Mouse (Mus musculus) adrenal gland, postnatal 36 days (tissue): ENCODE measurements around the gene Gm11037. TPM values are rescaled to one million over a fixed set of nuclear protein-coding genes. Genes with fewer than 3 reads are reported as not detected.
"Not testable (repeated sequence)": the region's sequence is repeated elsewhere in the genome, so short reads cannot be mapped to it uniquely, and the experiment has no call there.

Experiments used
- DNase-seq, 2 experiments: peaks; one replicate each; pipeline ENCODE4 v3.0.0; 2021; ENCODE audit warnings: mixed read lengths in 1 of 2
- long read RNA-seq, 2 experiments: library from polyadenylated mRNA; stranded (forward); transcript quantifications; one replicate each; pipeline ENCODE4 v2.0.0; 2021; ENCODE audit warnings: borderline sequencing depth in 2 of 2
- total RNA-seq, 2 experiments: library from RNA; stranded (reverse); gene quantifications; 2 replicates each; pipeline ENCODE4 v1.2.3; 2021

Gene Gm11037
- total RNA-seq: not detected
- long read RNA-seq, experiment 1: 0 reads
- long read RNA-seq, experiment 2: 0 reads

GRCm38 (mm10) chr2:131132930-131133547 is at the start of gene Gm11037:
Gm11037 (plus strand) TSS chr2:131133497.
- no peak for DNase-seq

DNA sequence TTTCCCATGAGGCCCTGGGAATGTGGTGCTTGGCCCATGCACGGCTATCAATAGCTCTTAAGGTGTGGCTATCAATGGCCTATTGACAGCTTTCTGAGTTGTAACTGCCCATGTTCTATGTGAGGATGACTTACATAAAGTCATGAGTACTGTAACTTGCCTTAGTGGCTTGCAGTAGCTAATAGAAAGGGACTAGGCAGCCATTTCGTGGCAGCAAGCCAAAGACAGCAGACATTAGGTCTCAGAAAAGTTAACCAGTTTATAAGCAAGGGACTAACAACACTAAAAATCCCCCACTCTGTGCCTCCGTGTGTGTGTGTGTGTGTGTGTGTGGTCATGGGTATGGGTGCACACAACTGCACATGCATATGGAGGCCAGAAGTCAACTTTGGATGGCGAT is 49.1 kb upstream of the Gm11037 start:
- DNase-seq: no peak

DNA sequence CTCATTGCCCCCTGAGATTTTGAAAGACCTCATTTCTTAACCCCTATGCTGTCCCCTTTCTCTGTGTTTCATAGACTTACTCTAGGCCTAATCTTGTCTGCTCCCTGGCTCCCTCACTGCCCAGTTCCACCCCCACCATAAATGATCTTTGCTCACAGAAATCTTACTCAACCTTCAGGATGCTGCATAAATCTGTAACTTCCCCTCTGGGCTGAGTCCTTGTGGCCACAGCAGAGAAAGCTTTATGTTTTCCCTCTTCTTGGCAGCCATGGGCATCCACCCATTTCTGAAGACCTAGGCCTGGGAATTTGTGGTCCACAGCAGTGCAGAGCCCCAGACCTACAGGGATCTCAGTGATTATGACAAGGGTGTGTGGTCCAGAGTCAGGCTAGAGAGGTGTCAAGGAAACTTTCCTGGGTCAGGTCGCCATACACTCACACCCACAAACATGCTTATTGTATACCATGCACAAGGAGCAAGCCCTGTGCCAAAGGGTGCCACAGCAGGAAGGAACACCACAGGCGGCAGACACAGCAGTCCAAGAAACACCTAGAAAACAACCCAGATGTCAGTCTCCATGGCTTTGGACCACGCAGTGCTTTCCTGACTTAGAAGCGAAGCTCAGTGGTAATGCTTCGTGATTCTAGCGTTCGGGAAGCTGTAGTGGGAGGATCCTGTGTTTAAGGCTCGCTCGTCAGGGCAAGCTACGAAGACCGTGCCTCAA is 46.5 kb upstream of the Gm11037 start, which contains the start of gene Siglec1:
TSS of gene Siglec1 (minus strand) at position 99 of the 724 bp plus-strand sequence.
- no peak for DNase-seq

DNA sequence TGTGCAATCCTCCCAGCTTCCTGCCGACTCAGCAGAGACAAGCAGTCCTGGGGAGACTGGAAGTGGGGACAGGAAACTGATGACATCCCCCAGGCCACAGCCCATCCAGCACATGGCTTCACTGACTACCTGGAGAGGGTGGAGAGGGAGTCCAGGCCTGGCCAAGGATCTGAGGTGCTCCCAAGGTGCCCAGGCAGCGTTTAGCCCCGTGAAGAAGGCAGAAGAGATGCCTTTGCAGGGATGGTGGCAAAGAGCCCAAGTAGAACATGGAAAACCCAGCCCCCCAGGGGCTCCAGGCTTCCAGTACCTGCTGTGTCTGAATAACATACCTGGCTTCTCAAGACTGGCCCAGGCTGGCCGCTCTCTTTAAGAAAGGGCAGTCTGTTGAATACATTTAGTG is 44.7 kb upstream of the Gm11037 start:
- no peak for DNase-seq

DNA sequence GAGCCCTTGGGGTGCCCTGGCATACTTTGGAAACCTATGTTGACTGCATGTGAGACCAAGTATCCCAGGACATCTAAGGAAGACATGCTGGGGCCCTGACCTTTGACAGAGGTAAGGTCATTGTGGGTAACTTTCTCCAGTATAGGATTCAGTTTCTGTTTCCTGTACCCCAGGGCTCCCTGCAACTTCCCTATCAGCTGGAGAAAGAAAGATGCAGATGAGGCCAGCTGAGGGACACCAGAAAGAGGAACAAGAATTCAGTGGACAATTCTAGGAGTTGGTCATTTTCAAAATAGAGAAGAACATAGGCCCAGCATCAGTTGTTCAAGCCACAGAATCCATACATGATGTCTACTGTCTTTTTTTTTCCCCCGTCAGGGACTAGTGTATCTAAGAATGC is 43.7 kb upstream of the Gm11037 start:
- no peak for DNase-seq

DNA sequence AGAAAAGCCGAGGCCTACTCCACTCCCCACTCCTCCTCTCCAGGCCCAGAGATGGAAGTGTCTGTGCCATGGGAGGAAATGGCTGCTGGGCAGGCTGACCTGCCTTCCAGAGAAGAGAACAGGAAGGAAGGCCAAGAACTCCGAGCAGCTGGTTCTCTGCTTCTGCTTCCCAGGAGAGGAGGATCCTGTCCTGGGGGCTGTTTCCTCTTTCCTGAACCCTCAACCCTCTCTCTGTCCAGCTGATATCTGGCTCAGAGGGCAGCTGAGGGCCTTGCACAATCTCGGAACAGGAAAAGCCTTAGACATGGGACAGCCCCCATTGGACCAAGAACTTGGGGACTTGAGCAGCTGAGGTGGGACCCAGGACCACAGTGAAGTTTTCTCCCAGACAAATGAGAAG is 42.4 kb upstream of the Gm11037 start:
- peak; percentile 5 to 23 for DNase-seq

- DNase-seq: no peak
Measured at GRCm38 (mm10) chr2:131093577-131093976, 39.7 kb upstream of the Gm11037 start.

- peak; percentile 76 to 86 for DNase-seq
Measured at GRCm38 (mm10) chr2:131094823-131095222, 38.5 kb upstream of the Gm11037 start.

DNA sequence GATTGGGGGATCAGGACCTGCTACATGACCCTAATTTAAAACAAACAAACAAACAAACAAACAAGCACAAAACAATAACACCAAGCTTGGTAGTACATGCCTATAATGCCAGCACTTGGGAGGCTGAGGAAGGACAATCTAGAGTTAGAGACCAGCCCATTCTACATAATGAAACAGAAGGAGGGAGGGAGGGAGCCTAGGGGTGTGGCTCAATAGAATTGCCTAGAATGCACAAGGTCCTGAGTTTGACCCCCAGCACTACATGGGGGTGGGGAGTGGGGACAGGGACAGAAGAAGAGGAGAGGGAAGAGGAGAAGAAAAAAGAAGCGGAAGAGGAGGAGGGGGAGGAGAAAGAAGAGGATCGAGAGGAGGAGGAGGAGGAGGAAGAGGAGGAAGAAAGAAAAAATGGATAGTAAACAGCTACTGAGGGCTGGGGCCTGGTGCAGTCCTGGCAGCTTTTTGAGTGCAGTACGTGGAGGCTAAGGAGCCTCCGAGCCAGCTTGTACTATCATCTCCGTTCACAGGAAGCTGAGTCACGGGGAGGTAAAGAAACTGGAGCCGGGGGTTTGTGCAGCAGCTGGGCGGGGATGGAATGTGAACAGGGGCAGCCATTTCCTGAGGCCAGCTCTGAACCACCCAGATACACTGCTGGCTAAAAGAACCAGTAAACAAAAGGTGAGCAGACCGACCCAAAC is 37.0 kb upstream of the Gm11037 start:
- peak; percentile 40 to 60 for DNase-seq

- no peak for DNase-seq
Measured at GRCm38 (mm10) chr2:131097087-131097486, 36.2 kb upstream of the Gm11037 start.

- no peak for DNase-seq
Measured at GRCm38 (mm10) chr2:131101530-131101929, 31.8 kb upstream of the Gm11037 start.

- no peak for DNase-seq
Measured at GRCm38 (mm10) chr2:131104021-131104420, 29.3 kb upstream of the Gm11037 start.

DNA sequence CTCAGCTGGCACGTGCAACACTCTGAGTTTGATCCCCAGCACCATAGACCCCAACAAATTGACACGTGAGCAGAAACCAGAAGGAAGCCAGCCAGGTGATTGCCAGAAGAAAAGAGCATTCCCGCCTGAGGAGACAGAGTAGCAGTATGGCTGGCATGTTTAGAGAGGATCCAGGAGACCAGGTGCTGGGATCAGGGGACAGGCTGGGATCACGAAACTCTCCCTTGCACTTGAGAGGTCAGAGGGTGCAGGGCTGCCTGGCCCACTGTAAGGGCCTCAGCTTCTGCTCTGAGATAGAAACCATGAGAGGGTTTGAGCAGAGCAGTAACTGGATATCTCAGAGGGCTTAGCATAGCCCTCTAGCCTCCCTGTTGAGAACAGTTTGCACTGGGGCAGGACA is 28.2 kb upstream of the Gm11037 start:
- DNase-seq: not testable (repeated sequence)

DNA sequence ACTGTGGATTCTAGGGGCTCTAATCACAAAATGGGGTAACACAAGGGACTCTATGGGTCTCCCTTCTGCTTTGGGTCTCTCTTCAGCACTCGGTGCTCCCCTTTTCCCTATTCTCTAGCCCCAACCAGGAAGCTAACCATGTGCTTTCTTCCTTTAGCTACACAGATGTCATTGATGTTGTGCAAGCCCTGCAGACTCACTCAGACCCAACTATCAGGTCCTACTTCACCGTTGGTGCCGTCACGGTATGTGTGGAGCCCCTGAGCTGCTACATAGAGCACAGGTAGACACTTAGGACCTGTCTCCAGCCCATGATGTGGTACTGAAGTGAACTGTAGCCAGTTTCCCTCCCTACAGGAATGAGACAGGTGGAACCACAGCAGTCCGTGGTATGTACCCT is 27.3 kb upstream of the Gm11037 start:
- DNase-seq: no peak

DNA sequence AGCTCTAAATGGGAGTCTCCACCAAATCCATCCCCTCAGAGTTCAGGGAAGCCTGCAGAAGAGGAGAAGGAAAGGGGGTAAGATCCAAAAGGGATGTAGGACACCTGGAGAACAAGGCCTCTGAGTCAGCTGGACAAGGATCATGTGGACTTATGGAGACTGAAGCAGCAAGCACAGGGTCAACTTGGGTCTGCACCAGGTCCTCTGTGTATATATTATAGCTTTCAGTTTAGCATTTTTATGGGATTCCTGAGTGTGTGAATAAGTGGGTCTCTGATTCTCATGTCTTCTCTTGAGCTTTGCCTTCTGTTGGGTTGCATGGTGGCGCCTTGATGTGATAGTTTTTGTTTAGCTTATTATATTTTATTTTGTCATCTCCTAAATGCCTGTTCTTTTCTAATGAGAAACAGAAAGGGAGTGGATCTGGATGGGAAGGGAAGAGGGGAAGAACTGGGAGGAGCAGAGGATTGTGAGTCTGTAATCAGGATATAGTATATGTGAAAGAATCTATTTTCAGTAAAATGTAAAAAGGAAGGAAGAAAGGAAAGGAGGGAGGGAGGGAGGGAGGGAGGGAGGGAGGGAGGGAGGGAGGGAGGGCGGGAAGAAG is 14.2 kb upstream of the Gm11037 start:
- no peak for DNase-seq

GRCm38 (mm10) chr2:131124166-131124565 is 9.1 kb upstream of the Gm11037 start:
- DNase-seq: no peak

- no peak for DNase-seq
Measured at GRCm38 (mm10) chr2:131125157-131125963, 7.9 kb upstream of the Gm11037 start.

- DNase-seq: no peak
Measured at GRCm38 (mm10) chr2:131125964-131126815, 7.1 kb upstream of the Gm11037 start.

GRCm38 (mm10) chr2:131127161-131127730 is 6.1 kb upstream of the Gm11037 start, which contains the start of gene Hspa12b:
Hspa12b (plus strand) TSS chr2:131127280.
- peak; percentile 58 to 77 for DNase-seq

- no peak for DNase-seq
Measured at GRCm38 (mm10) chr2:131128211-131128610, 5.1 kb upstream of the Gm11037 start.
